ENCODE assay signal across 28 mouse cellular contexts in the genomic region with DNA sequence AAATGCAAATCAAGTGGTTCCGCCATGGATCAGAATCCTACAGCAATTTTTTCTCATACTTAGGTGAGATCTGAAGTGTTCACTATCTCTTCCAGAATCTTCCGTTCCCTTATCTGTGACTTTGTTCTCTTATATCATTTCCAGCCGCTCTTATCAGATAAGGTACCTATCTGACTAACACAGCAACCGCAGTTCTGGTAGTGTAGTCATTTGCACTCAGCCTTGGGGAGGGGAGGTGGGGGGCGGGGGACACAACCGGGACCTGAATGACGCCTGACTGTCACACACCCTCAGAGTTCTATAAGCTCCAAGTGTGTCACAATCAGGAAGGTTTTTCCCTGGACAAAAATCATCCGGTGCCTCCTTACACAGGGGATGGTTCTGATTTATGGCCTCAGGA. TPM values are rescaled to one million over a fixed set of nuclear protein-coding genes. Genes with fewer than 3 reads are reported as not detected.
DNase-seq lines count a peak whose midpoint lies in the region; ATAC-seq lines count a peak whose summit lies in the region.
"Had no signal": no experiment of that assay in that cellular context is flagged by ENCODE, and none has a peak within 500 bp of the region (broad histone marks: within the 10 kb centered on the region; RNA-seq: fewer than 3 reads in every experiment).

No protein-coding gene starts in this region.

- peak; percentile 71 for ATAC-seq in CD4-positive, CD25-positive, alpha-beta regulatory T cell, adult 4 months
- no peak for ATAC-seq in kidney, embryonic 14.5 days (ENCODE audit: low FRiP score, low TSS enrichment)
- ATAC-seq: forebrain, embryonic 16.5 days; hindbrain, postnatal 0 days; liver, embryonic 12.5 days; liver, postnatal 0 days had no signal

- H3K9ac ChIP-seq in kidney, embryonic 14.5 days (ENCODE audit: low read depth, low read length): no peak overlapping the region
- H3K9ac ChIP-seq: hindbrain, embryonic 12.5 days; limb, embryonic 12.5 days; liver, embryonic 12.5 days; liver, postnatal 0 days; midbrain, embryonic 12.5 days; stomach, embryonic 15.5 days had no signal

- no peak overlapping the region for H3K4me2 ChIP-seq in kidney, embryonic 14.5 days (replicated peaks; ENCODE audit: low read depth, low read length)
- H3K4me2 ChIP-seq: heart, embryonic 11.5 days; hindbrain, embryonic 12.5 days; limb, embryonic 12.5 days; liver, embryonic 12.5 days; midbrain, embryonic 12.5 days; stomach, embryonic 15.5 days had no signal

- 65% methylated on average over 8 of the region's 8 CpGs for WGBS in kidney, embryonic 14.5 days

- no peaks in the 10 kb centered on the region for H3K36me3 ChIP-seq in kidney, embryonic 14.5 days (ENCODE audit: control insufficient read depth, insufficient read depth, low read length)
- H3K36me3 ChIP-seq: hindbrain, embryonic 12.5 days; limb, embryonic 12.5 days; liver, embryonic 12.5 days; midbrain, embryonic 12.5 days; stomach, embryonic 15.5 days had no signal

- H3K4me3 ChIP-seq in kidney, embryonic 14.5 days (ENCODE audit: low read length): no peak overlapping the region
- H3K4me3 ChIP-seq: erythroblast, embryonic 14.5 days; gastrocnemius, adult 2 months; hindbrain, embryonic 12.5 days; left cerebral cortex, adult 2 months; limb, embryonic 12.5 days; liver, embryonic 12.5 days; midbrain, embryonic 12.5 days; stomach, embryonic 15.5 days had no signal

- no peaks in the 10 kb centered on the region for H3K9me3 ChIP-seq in kidney, embryonic 14.5 days (ENCODE audit: control insufficient read depth, low read length)
- H3K9me3 ChIP-seq: hindbrain, embryonic 12.5 days; liver, embryonic 12.5 days; stomach, embryonic 15.5 days had no signal

- H3K27ac ChIP-seq in kidney, embryonic 14.5 days (ENCODE audit: low read depth, low read length): no peak overlapping the region
- H3K27ac ChIP-seq: gastrocnemius, adult 2 months; hindbrain, embryonic 12.5 days; hindbrain, postnatal 0 days; left cerebral cortex, adult 2 months; limb, embryonic 12.5 days; liver, embryonic 12.5 days; midbrain, embryonic 12.5 days; stomach, embryonic 15.5 days had no signal

- no peaks in the 10 kb centered on the region for H3K4me1 ChIP-seq in kidney, embryonic 14.5 days (ENCODE audit: control insufficient read depth, insufficient read depth, low read length)
- H3K4me1 ChIP-seq: hindbrain, embryonic 12.5 days; limb, embryonic 12.5 days; liver, embryonic 12.5 days; midbrain, embryonic 12.5 days; stomach, embryonic 15.5 days had no signal

- peak; percentile 77 for DNase-seq in CD4-positive helper T cell, adult 2 months (ENCODE audit: low read depth, low spot score)
- DNase-seq in induced T-regulatory cell, adult 2 months (ENCODE audit: low read depth): peak; percentile 85
- peak; percentile 25 for DNase-seq in naive thymus-derived CD4-positive, alpha-beta T cell, adult 2 months (ENCODE audit: low read depth)
- no peak for DNase-seq in retina, postnatal 1 day
- DNase-seq in cerebellum, adult 11 months: no peak
- DNase-seq: adrenal gland, postnatal 14 days; cerebellum, adult 2 months; cerebellum, postnatal 14 days; gastrocnemius, adult 2 months; gastrocnemius, postnatal 36 days; heart, adult 18-20 months; heart, postnatal 36 days; liver, postnatal 0 days; lung, postnatal 36 days; right cerebral cortex, postnatal 4 days; thymus, postnatal 14 days had no signal

- H3K27me3 ChIP-seq in kidney, embryonic 14.5 days (ENCODE audit: control insufficient read depth, insufficient read depth, low read length): no peaks in the 10 kb centered on the region
- H3K27me3 ChIP-seq: hindbrain, embryonic 12.5 days; limb, embryonic 12.5 days; liver, embryonic 12.5 days; midbrain, embryonic 12.5 days; stomach, embryonic 15.5 days had no signal

RNA-seq across cellular contexts. Expression of a gene that starts 51.8 kb away (rescaled TPM):
- 1 to 10 TPM; 2.9 to 4.1 TPM for polyA plus RNA-seq in CD4-positive, CD25-positive, alpha-beta regulatory T cell, adult 4 months (2017; shearing (Covaris generic))
- polyA plus RNA-seq in kidney, embryonic 14.5 days (2014; fragmentation: Nextera tagmentation; extraction: Ambion mirVana): 10.5 and 22.0 TPM in 2 replicates

RNA-seq across cellular contexts. Expression of a gene that starts 54.6 kb away (rescaled TPM):
- 10 to 100 TPM; 30.9 to 33.7 TPM for polyA plus RNA-seq in CD4-positive, CD25-positive, alpha-beta regulatory T cell, adult 4 months (2017; shearing (Covaris generic))
- polyA plus RNA-seq in kidney, embryonic 14.5 days (2014; fragmentation: Nextera tagmentation; extraction: Ambion mirVana): 111 and 130 TPM in 2 replicates

Comparison
In these comparisons a context has a peak if more than half of its experiments do, and no peak if none do; other contexts are left out.
1. DNase-seq: peak in CD4-positive helper T cell, adult 2 months (single experiment), induced T-regulatory cell, adult 2 months (single experiment) and naive thymus-derived CD4-positive, alpha-beta T cell, adult 2 months (single experiment); none in retina, postnatal 1 day (single experiment) and cerebellum, adult 11 months (single experiment).